Mouse (Mus musculus) cortical plate, adult 2 months (tissue): ENCODE results near the gene Kcns1. TPM values are rescaled to one million over a fixed set of nuclear protein-coding genes. Genes with fewer than 3 reads are reported as not detected.
A peak's percentile ranks its signal among the peaks of the same experiment; 100 is the strongest.

Experiments
- H3K27ac ChIP-seq: fragments of 200-500 bp; 2 replicates; pipeline ENCODE4 v1.5.1; 2012; ENCODE audit warnings: low read length, control low read depth, inconsistent platforms; ENCODE audit not compliant: insufficient read depth
- H3K4me1 ChIP-seq: fragments of 200-500 bp; 2 replicates; pipeline ENCODE4 v1.6.1; 2011; ENCODE audit warnings: low read length; ENCODE audit not compliant: control insufficient read depth, insufficient read depth
- H3K4me3 ChIP-seq: fragments of 200-500 bp; 2 replicates; pipeline ENCODE4 v1.5.1; 2011; ENCODE audit warnings: mild to moderate bottlenecking, low read length, control low read depth; ENCODE audit not compliant: insufficient read depth
- CTCF ChIP-seq: fragments of 200-500 bp; IDR thresholded peaks from 2 replicates; pipeline ENCODE4 v1.5.1; 2011; ENCODE audit warnings: mild to moderate bottlenecking, control low read depth, low read length; ENCODE audit not compliant: insufficient read depth; ENCODE audit errors: extremely low read depth
- POLR2A ChIP-seq: fragments of 200-500 bp; IDR thresholded peaks from 2 replicates; pipeline ENCODE4 v1.6.1; 2011; ENCODE audit warnings: mild to moderate bottlenecking, low read length, control low read depth; ENCODE audit not compliant: insufficient read depth; ENCODE audit errors: extremely low read depth
- polyA plus RNA-seq: library from polyadenylated mRNA; depleted of rRNA; stranded (reverse); fragments of >200 nt; gene quantifications from 2 replicates; pipeline ENCODE4 v1.2.3, GENCODE M21; 2012

Kcns1 gene
- polyA plus RNA-seq, 1 experiment, result 17.3 TPM

DNA sequence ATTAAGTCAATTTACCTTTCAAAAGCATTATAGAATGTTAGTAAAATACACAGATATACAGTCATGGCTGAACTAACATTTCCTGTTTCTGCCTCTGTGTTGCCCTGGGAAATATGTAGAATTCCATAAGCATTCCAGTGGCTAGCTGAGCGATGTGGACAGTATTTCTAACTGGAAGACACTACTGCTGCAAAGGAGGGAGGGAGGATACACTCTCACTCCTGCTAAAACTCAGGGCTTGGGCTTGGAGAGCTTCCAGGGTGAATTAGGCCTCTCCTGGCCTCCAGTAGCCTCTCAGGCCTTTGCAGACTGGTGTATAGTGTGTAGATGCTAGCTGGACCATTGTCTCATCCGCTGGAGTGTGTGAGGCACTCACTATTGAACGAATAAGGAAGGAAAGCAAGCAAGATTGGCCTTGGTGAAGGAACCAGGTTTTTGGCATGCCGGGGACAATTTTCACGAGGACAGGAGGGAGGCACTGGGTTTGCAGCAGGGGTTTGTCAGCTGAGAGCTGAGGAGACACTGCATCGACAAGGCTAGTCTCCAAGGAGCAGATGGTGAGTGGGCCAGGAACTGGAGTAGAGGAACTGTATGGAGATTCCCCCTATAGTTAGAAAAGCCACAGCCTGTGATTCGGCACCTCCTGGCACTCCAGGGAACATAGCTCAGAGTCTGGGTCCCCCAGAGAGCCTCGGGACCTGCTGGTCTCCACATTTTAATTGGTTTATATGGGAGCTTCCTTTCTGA lies 3.9 kb upstream of the Kcns1 start:
- peaks cover 5% of the 10 kb centered on the region; the same call in 1 of the 2 replicates for H3K4me1 ChIP-seq
- TF ChIP-seq POLR2A (no peak), CTCF (no peak)
- no peak overlapping the region for H3K4me3 ChIP-seq
- H3K27ac ChIP-seq, result 0 out of 2 replicates have a peak overlapping the region, but pooled peaks have one; percentile 8

DNA sequence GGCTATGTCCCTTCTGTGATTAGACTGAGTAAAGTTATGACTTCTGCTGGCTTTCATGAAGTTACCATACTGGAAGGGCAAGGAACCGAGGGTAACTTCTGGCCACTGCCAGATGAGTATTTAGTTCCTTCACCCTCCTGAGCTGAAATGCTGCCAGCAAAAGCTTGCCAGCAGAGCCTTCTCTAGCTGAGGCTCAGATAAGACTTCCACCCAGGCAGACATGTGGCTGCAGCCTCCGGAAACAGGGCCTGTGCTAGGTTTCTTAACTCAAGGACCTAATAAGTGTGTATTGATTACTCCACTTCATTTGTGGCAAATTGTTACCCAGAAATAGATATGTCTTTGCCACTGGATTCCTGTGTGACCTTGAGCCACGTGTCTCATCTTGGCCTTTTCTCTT lies 2.5 kb upstream of the Kcns1 start:
- TF ChIP-seq POLR2A (no peak), CTCF (no peak)
- H3K27ac ChIP-seq, result no peak overlapping the region
- peaks cover 5% of the 10 kb centered on the region; the same call in 1 of the 2 replicates for H3K4me1 ChIP-seq
- no peak overlapping the region for H3K4me3 ChIP-seq

DNA sequence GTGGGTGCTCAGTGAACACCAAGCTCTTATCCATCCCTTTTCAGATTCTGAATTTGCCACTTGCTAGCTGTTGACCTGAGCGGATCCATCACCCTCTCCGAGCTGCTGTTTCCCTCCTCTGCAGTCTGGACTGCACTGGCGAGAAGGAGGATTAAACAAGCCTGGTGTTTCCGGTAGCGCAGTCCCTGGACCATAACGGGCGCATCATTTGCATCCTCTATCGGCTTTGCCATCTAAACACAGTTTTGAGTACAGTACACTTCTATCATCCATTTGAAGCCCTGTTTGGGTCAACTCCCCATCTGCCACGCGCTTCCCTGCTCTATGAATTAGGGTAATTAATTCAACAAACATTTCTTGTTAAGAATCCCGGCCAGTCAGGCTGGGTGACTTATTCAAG lies 587 bp downstream of the Kcns1 start:
- no peak for TF ChIP-seq POLR2A
- no peak for TF ChIP-seq CTCF
- H3K4me3 ChIP-seq, result peak overlapping the region; percentile 19; the same call in 1 of the 2 replicates
- H3K4me1 ChIP-seq, result peaks cover 1% of the 10 kb centered on the region; the same call in 1 of the 2 replicates
- H3K27ac ChIP-seq, result no peak overlapping the region

DNA sequence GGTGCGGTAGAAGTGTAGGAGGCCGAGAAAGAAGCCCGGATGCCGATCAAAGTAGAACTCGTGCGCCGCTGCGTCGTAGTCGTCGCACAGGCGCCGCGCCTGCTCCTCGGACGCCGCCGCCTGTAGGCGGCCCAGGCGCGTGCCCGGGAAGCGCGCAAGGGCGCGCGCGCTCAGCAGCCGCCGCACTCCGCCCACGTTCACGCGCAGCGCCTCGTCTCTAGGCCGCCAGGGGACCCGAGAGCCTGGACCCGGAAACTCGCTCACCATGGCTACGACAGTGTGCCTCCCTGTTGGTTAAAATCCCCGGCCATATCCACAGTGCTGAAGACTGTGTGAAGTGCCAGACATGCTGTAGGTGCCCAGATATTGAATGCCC lies 2.4 kb downstream of the Kcns1 start:
- peaks cover under 1% of the 10 kb centered on the region; the same call in 1 of the 2 replicates for H3K4me1 ChIP-seq
- H3K4me3 ChIP-seq, result peak overlapping the region; percentile 26
- no peak overlapping the region for H3K27ac ChIP-seq
- TF ChIP-seq POLR2A (no peak), CTCF (no peak)

DNA sequence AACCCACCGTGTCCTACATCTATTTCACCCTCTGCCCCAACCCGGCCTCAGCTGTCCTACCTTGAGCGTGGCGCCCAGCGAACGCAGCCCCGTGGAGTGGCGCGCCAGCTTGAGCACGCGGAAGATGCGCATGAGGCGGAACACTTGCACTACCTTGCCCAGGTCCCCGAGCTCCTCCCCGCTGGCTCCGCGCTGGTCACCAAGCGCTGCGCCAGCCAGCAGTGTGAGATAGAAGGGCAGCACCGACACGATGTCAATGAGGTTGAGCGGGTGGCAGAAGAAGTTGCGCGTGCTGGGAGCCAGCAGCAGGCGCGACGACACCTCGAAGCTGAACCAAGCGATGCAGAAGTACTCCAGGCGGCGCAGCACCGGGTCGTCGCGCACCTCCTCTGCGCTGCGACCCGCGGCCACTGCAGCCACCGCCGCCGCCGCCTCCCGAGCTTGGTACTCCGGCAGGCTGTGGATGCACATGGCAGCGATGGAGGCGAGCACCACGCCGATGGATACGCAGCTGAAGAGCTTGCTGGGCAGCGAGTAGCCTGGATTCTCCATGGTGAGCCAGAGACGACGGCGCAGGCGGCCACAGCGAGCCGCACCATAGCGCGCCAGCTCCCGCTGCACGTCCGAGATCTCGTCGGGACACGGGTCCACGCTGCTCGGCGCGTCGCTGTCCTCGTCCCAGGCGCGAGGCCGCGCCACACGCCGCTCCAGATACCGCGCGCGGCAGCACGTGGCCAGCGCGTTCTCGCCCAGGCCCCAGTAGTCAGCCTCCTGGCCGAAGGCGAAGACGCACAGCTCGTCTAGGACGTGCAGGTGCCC lies 3.0 kb downstream of the Kcns1 start:
- TF ChIP-seq POLR2A, result no peak
- no peak for TF ChIP-seq CTCF
- no peak overlapping the region for H3K27ac ChIP-seq
- peak overlapping the region; percentile 26 for H3K4me3 ChIP-seq

DNA sequence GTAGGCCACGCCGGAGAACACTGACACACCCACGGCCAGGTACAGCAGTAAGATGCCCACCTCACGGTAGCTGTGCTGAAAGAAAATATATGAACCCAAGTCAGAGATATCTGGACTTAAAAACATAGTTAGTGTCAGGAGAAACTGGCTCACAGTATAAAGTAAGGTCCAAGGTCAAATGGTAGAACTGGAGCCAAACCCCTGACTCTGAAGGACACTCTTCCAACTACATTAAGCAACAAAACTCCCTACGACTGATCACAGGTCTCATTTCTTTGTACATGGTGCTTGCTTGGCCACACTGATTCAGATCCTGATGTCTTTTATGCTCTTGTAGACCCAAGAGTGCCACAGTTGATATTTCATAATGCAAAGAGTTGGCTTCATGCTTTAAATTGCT lies 6.0 kb downstream of the Kcns1 start:
- Histone ChIP-seq H3K27ac (no peak overlapping the region), H3K4me3 (no peak overlapping the region), H3K4me1 (no peaks in the 10 kb centered on the region; the same call in 1 of the 2 replicates)
- TF ChIP-seq POLR2A (no peak), CTCF (no peak)

More for the DNA sequence above, 3.0 kb downstream of the Kcns1 start:
- no peaks in the 10 kb centered on the region; the same call in 1 of the 2 replicates for H3K4me1 ChIP-seq

DNA sequence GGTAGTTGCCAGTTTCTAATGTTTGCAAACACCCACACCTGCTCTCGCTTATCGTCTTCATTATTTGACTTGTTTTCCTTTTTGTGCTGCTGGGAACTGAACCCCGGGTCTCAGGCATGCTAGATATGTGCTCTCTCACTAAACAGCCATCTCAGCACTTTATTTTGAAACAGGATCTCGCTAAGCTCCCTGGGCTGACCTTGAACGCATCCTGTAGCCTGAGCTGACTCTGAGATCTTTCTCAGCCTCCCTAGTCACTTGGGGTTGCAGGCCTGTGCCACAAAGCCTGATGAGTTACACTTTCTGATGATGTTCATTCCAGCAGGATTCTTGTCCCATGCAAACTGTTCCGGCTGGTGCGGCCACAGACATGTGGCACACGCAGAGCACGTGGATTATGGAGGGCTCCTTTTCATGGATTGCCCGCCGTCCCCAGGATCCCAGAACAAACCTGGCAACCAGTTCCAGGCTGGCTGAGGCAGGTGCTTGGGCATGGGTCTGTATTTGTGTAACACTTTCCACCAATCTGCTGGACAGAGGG lies 9.3 kb downstream of the Kcns1 start:
- TF ChIP-seq POLR2A (no peak), CTCF (no peak)
- Histone ChIP-seq H3K4me3 (no peak overlapping the region), H3K27ac (no peak overlapping the region), H3K4me1 (no peaks in the 10 kb centered on the region; the same call in 1 of the 2 replicates)

DNA sequence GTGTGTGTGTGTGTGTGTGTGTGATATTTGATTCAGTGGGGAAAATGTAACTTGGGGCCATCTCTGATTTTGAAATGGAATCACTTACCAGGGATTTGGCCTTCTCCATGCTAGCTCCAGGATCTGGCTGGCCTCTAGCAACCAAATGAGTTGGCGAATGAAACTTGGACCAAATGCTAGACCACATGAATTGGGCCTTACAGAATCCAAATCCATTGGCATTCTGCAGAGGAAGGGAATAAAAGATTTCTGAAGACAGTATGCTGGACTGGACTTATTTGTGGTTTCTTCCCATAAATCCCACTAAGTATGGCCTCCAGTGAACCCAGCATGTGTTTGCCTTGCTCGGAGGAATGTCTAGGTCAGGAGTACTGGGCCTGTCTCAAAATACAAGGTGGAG lies 12.1 kb downstream of the Kcns1 start:
- Histone ChIP-seq H3K4me3 (no peak overlapping the region), H3K27ac (no peak overlapping the region), H3K4me1 (no peaks in the 10 kb centered on the region)
- TF ChIP-seq POLR2A, result no peak
- no peak for TF ChIP-seq CTCF

DNA sequence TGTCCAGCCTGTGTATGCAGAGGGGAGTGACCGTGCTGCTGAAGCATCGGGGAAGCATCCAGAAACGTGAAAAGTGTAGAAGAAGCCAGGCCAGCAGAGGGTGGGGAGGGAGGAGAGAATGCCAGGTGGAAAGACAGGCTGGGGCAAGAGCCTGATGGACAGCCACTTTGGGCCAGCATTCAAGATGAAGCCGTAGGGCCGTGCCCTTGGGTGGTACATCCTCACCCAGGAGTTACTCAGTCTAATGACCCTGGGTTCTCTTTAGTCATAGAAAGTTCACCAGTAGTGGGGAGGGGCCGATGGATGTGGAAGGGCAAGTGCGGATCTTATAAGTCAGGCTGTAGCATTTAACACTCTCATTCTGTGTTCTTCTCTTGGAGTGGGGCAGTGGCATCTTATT lies 14.8 kb downstream of the Kcns1 start:
- Histone ChIP-seq H3K4me1 (no peaks in the 10 kb centered on the region), H3K27ac (no peak overlapping the region)
- TF ChIP-seq CTCF (no peak), POLR2A (no peak)

More for the DNA sequence above, 14.8 kb downstream of the Kcns1 start:
- H3K4me3 ChIP-seq, result no peak overlapping the region
